Mouse (Mus musculus) heart, postnatal 0 days (tissue): ENCODE results near the gene Egflam.

Experiments used
- CTCF ChIP-seq: IDR thresholded peaks from 2 replicates; pipeline ENCODE4 v1.5.1; 2016; ENCODE audit warnings: antibody characterized with exemption, control low read depth, low read depth
- EP300 ChIP-seq: IDR thresholded peaks from 2 replicates; pipeline ENCODE4 v1.6.1; 2016; ENCODE audit warnings: antibody characterized with exemption, low read depth

DNA sequence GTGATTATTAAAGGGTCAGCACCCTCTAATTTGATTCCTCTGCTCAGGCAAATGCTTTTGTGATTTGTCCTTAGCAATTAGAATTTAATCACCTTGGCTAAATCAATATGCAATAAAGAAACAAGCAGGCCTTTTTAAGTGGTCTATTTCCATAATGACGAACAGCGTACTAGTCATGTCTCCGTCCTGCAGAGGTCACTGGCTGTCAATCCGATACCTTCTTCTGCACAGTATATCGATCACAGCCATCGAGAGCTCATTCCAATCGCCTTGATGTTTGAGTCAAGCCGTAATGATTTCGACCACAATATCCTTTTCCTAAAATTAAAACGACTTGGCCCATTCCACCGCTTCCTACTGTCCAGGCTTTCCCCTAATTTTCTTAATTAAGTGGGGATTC, 158.3 kb downstream of the Egflam start:
- TF ChIP-seq EP300 (no peak), CTCF (no peak)
